Comparison of ENCODE assay signal across 12 mouse cellular contexts in the genomic region with DNA sequence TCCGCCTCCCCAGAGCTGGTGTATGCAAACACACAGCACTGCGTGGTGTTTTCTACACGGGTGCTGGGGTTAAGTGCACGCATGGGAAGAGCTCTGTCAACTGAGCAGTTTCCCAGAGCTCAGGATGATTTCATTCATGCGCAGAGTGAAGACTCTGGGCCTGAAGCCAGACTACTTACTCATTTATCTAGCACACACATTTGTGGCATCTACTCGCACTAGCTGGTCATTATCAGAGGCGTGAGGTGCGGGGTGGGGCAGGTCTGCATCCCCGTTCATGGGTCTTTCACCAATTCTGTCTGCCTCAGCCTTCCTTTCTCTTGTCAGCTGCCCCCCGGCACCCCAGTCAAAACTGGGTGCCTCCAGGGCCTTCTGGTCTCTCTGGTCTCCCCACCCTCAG.
DNase-seq lines count a peak whose midpoint lies in the region; ATAC-seq and TF ChIP-seq lines count a peak whose summit lies in the region.
"Had no signal": no experiment of that assay in that cellular context is flagged by ENCODE, and none has a peak within 500 bp of the region (broad histone marks: within the 10 kb centered on the region; RNA-seq: fewer than 3 reads in every experiment).

No protein-coding gene starts in this region.

- intact Hi-C loops in heart, postnatal 10 days (cut with DNase I) = no loop called here

- ATAC-seq in hindbrain, embryonic 13.5 days (ENCODE audit: low FRiP score) = no peak

- 0 out of 2 replicates have a peak, but pooled peaks cover 3% of the 10 kb centered on the region for H3K9me3 ChIP-seq in hindbrain, embryonic 13.5 days
- H3K9me3 ChIP-seq: embryonic facial prominence, embryonic 10.5 days had no signal

- WGBS in bone marrow, adult 2 months = 53% methylated on average over 10 of the region's 10 CpGs
- WGBS in hindbrain, embryonic 13.5 days = 93% methylated on average over 10 of the region's 10 CpGs

- H3K9ac ChIP-seq in hindbrain, embryonic 13.5 days = no peak overlapping the region

- no peak for TF ChIP-seq POLR2A in bone marrow, adult 2 months (IDR thresholded peaks at IDR 0.05; ENCODE audit: borderline replicate concordance, control insufficient read depth, low read depth, low read length)

- peak overlapping the region; percentile 90 for H3K27ac ChIP-seq in bone marrow, adult 2 months (ENCODE audit: control insufficient read depth, insufficient read depth, low read depth, low read length, poor library complexity)
- H3K27ac ChIP-seq in layer of hippocampus, adult 2 months = no peak overlapping the region
- H3K27ac ChIP-seq in hindbrain, embryonic 13.5 days = no peak overlapping the region
- H3K27ac ChIP-seq: embryonic facial prominence, embryonic 10.5 days had no signal

- H3K36me3 ChIP-seq in hindbrain, embryonic 13.5 days = no peaks in the 10 kb centered on the region
- H3K36me3 ChIP-seq: embryonic facial prominence, embryonic 10.5 days had no signal

- peaks cover 3% of the 10 kb centered on the region; the same call in 1 of the 2 replicates for H3K4me1 ChIP-seq in bone marrow, adult 2 months (ENCODE audit: control insufficient read depth, insufficient read depth, low read length)
- H3K4me1 ChIP-seq in hindbrain, embryonic 13.5 days (replicated peaks) = no peaks in the 10 kb centered on the region
- H3K4me1 ChIP-seq: embryonic facial prominence, embryonic 10.5 days had no signal

- peak; percentile 25 for DNase-seq in layer of hippocampus, adult 9-11 months
- DNase-seq in layer of hippocampus, adult 9-10 months (ENCODE audit: low spot score) = no peak
- peak; percentile 65 to 68 for DNase-seq in heart, postnatal 10 days
- DNase-seq in spleen, postnatal 10 days (ENCODE audit: low spot score in 2 of 2) = peak; percentile 71 to 79
- DNase-seq in adrenal gland, postnatal 36 days = no peak
- no peak for DNase-seq in layer of hippocampus, adult 2 months (ENCODE audit: low spot score in 2 of 2)
- DNase-seq: adrenal gland, postnatal 25 days; kidney, postnatal 36 days had no signal

- no peak overlapping the region for H3K4me2 ChIP-seq in hindbrain, embryonic 13.5 days

- no peak for TF ChIP-seq CTCF in bone marrow, adult 2 months (IDR thresholded peaks at IDR 0.05; ENCODE audit: control insufficient read depth, insufficient read depth, low read length)
- no peak for TF ChIP-seq CTCF in layer of hippocampus, adult 2 months (conservative IDR thresholded peaks at IDR 0.05)

- H3K27me3 ChIP-seq in hindbrain, embryonic 13.5 days = no peaks in the 10 kb centered on the region
- H3K27me3 ChIP-seq: CH12.LX had no signal

- H3K4me3 ChIP-seq in bone marrow, adult 2 months (replicated peaks; ENCODE audit: control insufficient read depth, low read depth, low read length) = no peak overlapping the region
- no peak overlapping the region for H3K4me3 ChIP-seq in layer of hippocampus, adult 2 months
- H3K4me3 ChIP-seq in hindbrain, embryonic 13.5 days = no peak overlapping the region
- H3K4me3 ChIP-seq: embryonic facial prominence, embryonic 10.5 days had no signal

Comparison
In these comparisons a context has a peak if more than half of its experiments do, and no peak if none do; other contexts are left out.
1. DNase-seq: peak in layer of hippocampus, adult 9-11 months (single experiment), heart, postnatal 10 days (2 of 2) and spleen, postnatal 10 days (2 of 2); none in layer of hippocampus, adult 9-10 months (single experiment), adrenal gland, postnatal 36 days (0 of 2) and layer of hippocampus, adult 2 months (0 of 2).